Comparison of ENCODE assay signal across 17 mouse cellular contexts in genomic region chr4:55701334-55701733, GRCm38 (mm10).
"Had no signal": no experiment of that assay in that cellular context is flagged by ENCODE, and none has a peak within 500 bp of the region (broad histone marks: within the 10 kb centered on the region; RNA-seq: fewer than 3 reads in every experiment).

No protein-coding gene starts in this region.

- H3K9me3 ChIP-seq: lung, embryonic 15.5 days; midbrain, embryonic 13.5 days; midbrain, embryonic 15.5 days; neural tube, embryonic 12.5 days; stomach, embryonic 15.5 days had no signal

- H3K4me3 ChIP-seq: lung, embryonic 15.5 days; megakaryocyte, embryonic 14.5 days; midbrain, embryonic 13.5 days; midbrain, embryonic 15.5 days; neural tube, embryonic 12.5 days; stomach, embryonic 15.5 days had no signal

- H3K9ac ChIP-seq: liver, postnatal 0 days; lung, embryonic 15.5 days; midbrain, embryonic 13.5 days; midbrain, embryonic 15.5 days; neural tube, embryonic 12.5 days; stomach, embryonic 15.5 days had no signal

- ATAC-seq: liver, postnatal 0 days; lung, postnatal 0 days; midbrain, embryonic 13.5 days; midbrain, embryonic 15.5 days had no signal

- DNase-seq: liver, postnatal 0 days; lung, adult 2 months; lung, postnatal 14 days; lung, postnatal 36 days; right cerebral cortex, postnatal 14 days; thymus, postnatal 14 days; thymus, postnatal 36 days had no signal

- H3K27me3 ChIP-seq: lung, embryonic 15.5 days; megakaryocyte, embryonic 14.5 days; midbrain, embryonic 13.5 days; midbrain, embryonic 15.5 days; neural tube, embryonic 12.5 days; stomach, embryonic 15.5 days had no signal

- H3K4me1 ChIP-seq: megakaryocyte, embryonic 14.5 days; neural tube, embryonic 12.5 days had no signal

- H3K4me2 ChIP-seq: lung, embryonic 15.5 days; midbrain, embryonic 11.5 days; midbrain, embryonic 13.5 days; midbrain, embryonic 15.5 days; neural tube, embryonic 12.5 days; stomach, embryonic 15.5 days had no signal

- H3K27ac ChIP-seq: lung, embryonic 15.5 days; macrophage; midbrain, embryonic 13.5 days; midbrain, embryonic 15.5 days; neural tube, embryonic 12.5 days; stomach, embryonic 15.5 days; stomach, postnatal 0 days had no signal

- H3K36me3 ChIP-seq: lung, embryonic 15.5 days; midbrain, embryonic 13.5 days; midbrain, embryonic 15.5 days; neural tube, embryonic 12.5 days; stomach, embryonic 15.5 days had no signal
